Mouse (Mus musculus) lung, postnatal 14 days (tissue): ENCODE data around the gene Metrn.
"Not testable (repeated sequence)": the region's sequence is repeated elsewhere in the genome, so short reads cannot be mapped to it uniquely, and the experiment has no call there.

Experiments
- DNase-seq: peaks from one replicate; pipeline ENCODE4 v3.0.0; 2021

Gene Metrn

GRCm38 (mm10) chr17:25830806-25831431 lies 34.0 kb upstream of the Metrn start:
- DNase-seq: no peak

GRCm38 (mm10) chr17:25830200-25830753 lies 33.3 kb upstream of the Metrn start:
- DNase-seq: no peak

- no peak for DNase-seq
Measured at GRCm38 (mm10) chr17:25829558-25830017, 32.7 kb upstream of the Metrn start.

- DNase-seq: peak; percentile 76
Measured at GRCm38 (mm10) chr17:25828712-25829557, 32.0 kb upstream of the Metrn start, which contains the start of gene Jmjd8. TSS of gene Jmjd8 (plus strand) at chr17:25828867.

GRCm38 (mm10) chr17:25828223-25828594 lies 31.3 kb upstream of the Metrn start:
- no peak for DNase-seq

GRCm38 (mm10) chr17:25827546-25828222 lies 30.7 kb upstream of the Metrn start:
- DNase-seq: no peak

GRCm38 (mm10) chr17:25827011-25827410 lies 30.1 kb upstream of the Metrn start:
- DNase-seq: no peak

- DNase-seq: no peak
Measured at GRCm38 (mm10) chr17:25825984-25826570, 29.1 kb upstream of the Metrn start.

GRCm38 (mm10) chr17:25825311-25825710 lies 28.4 kb upstream of the Metrn start:
- DNase-seq: no peak

GRCm38 (mm10) chr17:25824362-25825142 lies 27.6 kb upstream of the Metrn start:
- DNase-seq: no peak

- peak; percentile 77 for DNase-seq
Measured at GRCm38 (mm10) chr17:25823452-25823851, 26.5 kb upstream of the Metrn start, which contains the start of gene Wdr24. TSS of gene Wdr24 (plus strand) at chr17:25823627.

GRCm38 (mm10) chr17:25818851-25819780 lies 22.2 kb upstream of the Metrn start:
- DNase-seq: no peak

- DNase-seq: no peak
Measured at GRCm38 (mm10) chr17:25817662-25818061, 20.7 kb upstream of the Metrn start.

GRCm38 (mm10) chr17:25813471-25813870 lies 16.5 kb upstream of the Metrn start:
- DNase-seq: peak; percentile 90

GRCm38 (mm10) chr17:25810890-25811289 lies 14.0 kb upstream of the Metrn start:
- DNase-seq: no peak

- no peak for DNase-seq
Measured at GRCm38 (mm10) chr17:25809606-25810340, 12.8 kb upstream of the Metrn start.

- DNase-seq: peak; percentile 66
Measured at GRCm38 (mm10) chr17:25808789-25809605, 12.1 kb upstream of the Metrn start, which contains the start of gene Fbxl16. TSS of gene Fbxl16 (plus strand) at chr17:25809085.

- no peak for DNase-seq
Measured at GRCm38 (mm10) chr17:25808028-25808427, 11.1 kb upstream of the Metrn start.

GRCm38 (mm10) chr17:25807452-25807851 lies 10.5 kb upstream of the Metrn start:
- DNase-seq: not testable (repeated sequence)
